Comparison of ENCODE assay signal across 28 mouse cellular contexts in the genomic region with DNA sequence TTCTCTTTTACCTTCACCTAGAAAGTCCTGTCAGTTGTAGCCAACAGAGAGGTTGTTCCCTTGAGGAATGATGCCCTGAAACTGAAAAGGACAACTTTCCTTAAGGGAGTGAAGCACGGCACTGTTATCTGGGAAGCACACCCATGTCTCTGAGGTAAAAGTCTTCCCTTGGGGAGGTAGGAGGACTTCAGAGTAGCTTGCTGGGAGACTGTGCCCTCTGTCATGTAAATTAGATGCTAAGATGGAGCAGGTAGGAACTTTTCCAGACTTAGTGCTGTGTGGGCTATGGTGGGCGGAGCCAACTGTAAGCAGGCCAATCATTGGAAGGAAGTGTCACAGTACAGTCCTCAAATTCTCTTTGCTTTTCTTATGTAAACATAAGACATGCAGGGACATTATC.
DNase-seq lines count a peak whose midpoint lies in the region; ATAC-seq and TF ChIP-seq lines count a peak whose summit lies in the region.
"Had no signal": no experiment of that assay in that cellular context is flagged by ENCODE, and none has a peak within 500 bp of the region (broad histone marks: within the 10 kb centered on the region; RNA-seq: fewer than 3 reads in every experiment).

No protein-coding gene starts in this region.

- H3K9me3 ChIP-seq in ES-Bruce4 (replicated peaks; ENCODE audit: control insufficient read depth, insufficient read depth, low read length, poor library complexity, severe bottlenecking), result no peaks in the 10 kb centered on the region
- no peaks in the 10 kb centered on the region for H3K9me3 ChIP-seq in heart, embryonic 12.5 days (replicated peaks)
- H3K9me3 ChIP-seq: embryonic facial prominence, embryonic 13.5 days; forebrain, embryonic 12.5 days; forebrain, embryonic 15.5 days; heart, embryonic 10.5 days; hindbrain, embryonic 10.5 days had no signal

- intact Hi-C loops in heart, postnatal 10 days (cut with DNase I), result no loop called here

- DNase-seq in ES-CJ7 (ENCODE audit: low read depth, low spot score), result peak; percentile 93
- DNase-seq in WW6 (ENCODE audit: low read depth, low spot score), result peak; percentile 46
- DNase-seq in heart, postnatal 10 days, result no peak
- no peak for DNase-seq in testis, postnatal 14 days (ENCODE audit: low spot score)
- DNase-seq: adrenal gland, adult 2 months; adrenal gland, postnatal 25 days; cerebellum, adult 11-12 months; cerebellum, adult 8-10 months; cerebellum, postnatal 10 days; cerebellum, postnatal 36 days; gastrocnemius, postnatal 10 days; gastrocnemius, postnatal 36 days; heart, adult 2 months; heart, postnatal 36 days; kidney, adult 11 months; kidney, adult 8-10 months had no signal

- TF ChIP-seq EP300 in ES-Bruce4 (IDR thresholded peaks at IDR 0.05; ENCODE audit: insufficient read depth, low read depth, low read length), result 0 out of 2 replicates have a peak, but pooled peaks have one; percentile 33

- no peak for TF ChIP-seq CTCF in ES-Bruce4 (IDR thresholded peaks at IDR 0.05; ENCODE audit: low read depth, low read length)

- H3K4me1 ChIP-seq in ES-Bruce4 (ENCODE audit: control insufficient read depth, insufficient read depth, low read length), result peaks cover 4% of the 10 kb centered on the region
- peaks cover 5% of the 10 kb centered on the region; the same call in 1 of the 2 replicates for H3K4me1 ChIP-seq in heart, embryonic 12.5 days (replicated peaks)
- H3K4me1 ChIP-seq: embryonic facial prominence, embryonic 13.5 days; forebrain, embryonic 12.5 days; forebrain, embryonic 15.5 days had no signal

- H3K36me3 ChIP-seq in ES-Bruce4 (ENCODE audit: control insufficient read depth, insufficient read depth, low read length, poor library complexity, severe bottlenecking), result no peaks in the 10 kb centered on the region
- no peaks in the 10 kb centered on the region for H3K36me3 ChIP-seq in heart, embryonic 12.5 days
- H3K36me3 ChIP-seq: embryonic facial prominence, embryonic 13.5 days; forebrain, embryonic 12.5 days; forebrain, embryonic 15.5 days; heart, embryonic 10.5 days; hindbrain, embryonic 10.5 days had no signal

- H3K27ac ChIP-seq in ES-Bruce4 (ENCODE audit: insufficient read depth, low read length), result peak overlapping the region; percentile 50
- no peak overlapping the region for H3K27ac ChIP-seq in heart, embryonic 12.5 days (ENCODE audit: poor library complexity, severe bottlenecking)
- H3K27ac ChIP-seq: embryonic facial prominence, embryonic 13.5 days; forebrain, embryonic 12.5 days; forebrain, embryonic 15.5 days; heart, adult 2 months; heart, embryonic 10.5 days; hindbrain, embryonic 10.5 days; hindbrain, embryonic 14.5 days; hindbrain, postnatal 0 days had no signal

- ATAC-seq in heart, embryonic 12.5 days (ENCODE audit: insufficient number of reproducible peaks, low FRiP score), result no peak
- ATAC-seq: CD4-positive, CD25-positive, alpha-beta regulatory T cell, adult 4 months; forebrain, embryonic 15.5 days; hindbrain, postnatal 0 days; inflammation-experienced regulatory T-cells, adult 6 months had no signal

- H3K9ac ChIP-seq in ES-Bruce4 (ENCODE audit: low read depth, poor library complexity, severe bottlenecking), result no peak overlapping the region
- H3K9ac ChIP-seq in heart, embryonic 12.5 days, result no peak overlapping the region
- H3K9ac ChIP-seq: embryonic facial prominence, embryonic 13.5 days; forebrain, embryonic 12.5 days; forebrain, embryonic 15.5 days; hindbrain, embryonic 14.5 days had no signal

- 43% methylated on average over 2 of the region's 2 CpGs for WGBS in heart, embryonic 12.5 days

- H3K27me3 ChIP-seq in ES-Bruce4 (ENCODE audit: control insufficient read depth, insufficient read depth, low read length, poor library complexity, severe bottlenecking), result no peaks in the 10 kb centered on the region
- H3K27me3 ChIP-seq in heart, embryonic 12.5 days (replicated peaks), result no peaks in the 10 kb centered on the region
- H3K27me3 ChIP-seq: embryonic facial prominence, embryonic 13.5 days; forebrain, embryonic 12.5 days; forebrain, embryonic 15.5 days had no signal

- no peak overlapping the region for H3K4me3 ChIP-seq in ES-Bruce4 (ENCODE audit: low read depth, low read length)
- H3K4me3 ChIP-seq in heart, embryonic 12.5 days, result no peak overlapping the region
- H3K4me3 ChIP-seq: embryonic facial prominence, embryonic 13.5 days; erythroblast, embryonic 14.5 days; forebrain, embryonic 12.5 days; forebrain, embryonic 15.5 days; heart, adult 2 months; heart, embryonic 10.5 days; hindbrain, embryonic 10.5 days had no signal

- no peak overlapping the region for H3K4me2 ChIP-seq in heart, embryonic 12.5 days
- H3K4me2 ChIP-seq: embryonic facial prominence, embryonic 13.5 days; forebrain, embryonic 12.5 days; forebrain, embryonic 15.5 days; hindbrain, embryonic 14.5 days had no signal

- no peak for TF ChIP-seq POLR2A in ES-Bruce4 (IDR thresholded peaks at IDR 0.05; ENCODE audit: insufficient read depth, low read length)

Comparison
In these comparisons a context has a peak if more than half of its experiments do, and no peak if none do; other contexts are left out.
1. DNase-seq: peak in ES-CJ7 (single experiment) and WW6 (single experiment); none in heart, postnatal 10 days (0 of 2) and testis, postnatal 14 days (single experiment).